Mouse (Mus musculus): Measurements from ENCODE around the gene Tead1.

- TF ChIP-seq USF1 (IDR thresholded peaks at IDR 0.05; ENCODE audit: low read depth) = no peak
- TF ChIP-seq CTCF (IDR thresholded peaks at IDR 0.05; ENCODE audit: control insufficient read depth, insufficient read depth, insufficient read length) = no peak
- no peak for TF ChIP-seq MYOD1 (IDR thresholded peaks at IDR 0.05; ENCODE audit: control insufficient read depth, insufficient read length, low read depth)
- no peak for TF ChIP-seq MAX (IDR thresholded peaks at IDR 0.05)
- TF ChIP-seq MYOG (IDR thresholded peaks at IDR 0.05; ENCODE audit: control insufficient read depth, extremely low read depth, insufficient read length) = no peak
- TF ChIP-seq CEBPB (IDR thresholded peaks at IDR 0.05; ENCODE audit: low read depth) = no peak
These were observed 222.6 kb downstream of the Tead1 start for GRCm38 (mm10) chr7:112901710-112902109.

Measured in C2C12 (cell line).